Mouse (Mus musculus) kidney, postnatal 25 days (tissue): Measurements from ENCODE around the gene Polr2f.

Experiments
- DNase-seq, 2 experiments: peaks; one replicate each; pipeline ENCODE4 v3.0.0; 2021; ENCODE audit warnings: mixed read lengths in 2 of 2

The Polr2f gene

GRCm38 (mm10) chr15:79122119-79122518, 18.7 kb upstream of the Polr2f start:
- DNase-seq = no peak

- no peak for DNase-seq
These were observed 18.3 kb upstream of the Polr2f start for GRCm38 (mm10) chr15:79122546-79122945.

GRCm38 (mm10) chr15:79123751-79124150, 17.1 kb upstream of the Polr2f start:
- DNase-seq = no peak

- no peak for DNase-seq
These were observed 16.4 kb upstream of the Polr2f start for GRCm38 (mm10) chr15:79124331-79124875.

- peak; percentile 70 to 74 for DNase-seq
These were observed 14.4 kb upstream of the Polr2f start for GRCm38 (mm10) chr15:79126217-79126932.

GRCm38 (mm10) chr15:79127101-79127500, 13.7 kb upstream of the Polr2f start:
- no peak for DNase-seq

- no peak for DNase-seq
These were observed 12.6 kb upstream of the Polr2f start for GRCm38 (mm10) chr15:79128208-79128607.

- DNase-seq = no peak
These were observed 11.5 kb upstream of the Polr2f start for GRCm38 (mm10) chr15:79129311-79129710.

- peak; percentile 80 to 88 for DNase-seq
These were observed 10.0 kb upstream of the Polr2f start for GRCm38 (mm10) chr15:79130782-79131181.

GRCm38 (mm10) chr15:79131442-79131841, 9.4 kb upstream of the Polr2f start:
- peak; percentile 90 to 95 for DNase-seq

GRCm38 (mm10) chr15:79133191-79133661, 7.6 kb upstream of the Polr2f start:
- peak in 1 of 2 experiments; percentile 74 for DNase-seq

- peak in 1 of 2 experiments; percentile 59 for DNase-seq
These were observed 6.1 kb upstream of the Polr2f start for GRCm38 (mm10) chr15:79134496-79135270.

- no peak for DNase-seq
These were observed 5.5 kb upstream of the Polr2f start for GRCm38 (mm10) chr15:79135332-79135731.

- DNase-seq = peak in 1 of 2 experiments; percentile 75
These were observed 4.8 kb upstream of the Polr2f start for GRCm38 (mm10) chr15:79135783-79136575.

GRCm38 (mm10) chr15:79139640-79140039, 1.2 kb upstream of the Polr2f start:
- no peak for DNase-seq

GRCm38 (mm10) chr15:79141566-79141917, 733 bp downstream of the Polr2f start:
- no peak for DNase-seq

- DNase-seq = no peak
These were observed 2.5 kb downstream of the Polr2f start for GRCm38 (mm10) chr15:79143316-79143715.

- DNase-seq = no peak
These were observed 3.2 kb downstream of the Polr2f start for GRCm38 (mm10) chr15:79144021-79144420.

GRCm38 (mm10) chr15:79145522-79145921, 4.7 kb downstream of the Polr2f start:
- no peak for DNase-seq

- DNase-seq = peak; percentile 87 to 90
These were observed 7.7 kb downstream of the Polr2f start for GRCm38 (mm10) chr15:79148533-79148932.

GRCm38 (mm10) chr15:79151881-79152280, 11.1 kb downstream of the Polr2f start:
- no peak for DNase-seq

- no peak for DNase-seq
These were observed 11.9 kb downstream of the Polr2f start for GRCm38 (mm10) chr15:79152709-79153108.

GRCm38 (mm10) chr15:79155572-79155971, 14.8 kb downstream of the Polr2f start:
- DNase-seq = no peak
